Mouse (Mus musculus) skeletal muscle tissue, adult 2 months (tissue): ENCODE results near the gene Rpp25.

Source experiments
- DNase-seq: peaks from one replicate; pipeline ENCODE4 v3.0.0-alpha.2; 2012; ENCODE audit warnings: low read depth, low spot score

Rpp25 gene

GRCm38 (mm10) chr9:57503622-57504380 is at the start of gene Rpp25:
Gene Rpp25, plus strand, starts transcription at chr9:57504026.
- no peak for DNase-seq

DNA sequence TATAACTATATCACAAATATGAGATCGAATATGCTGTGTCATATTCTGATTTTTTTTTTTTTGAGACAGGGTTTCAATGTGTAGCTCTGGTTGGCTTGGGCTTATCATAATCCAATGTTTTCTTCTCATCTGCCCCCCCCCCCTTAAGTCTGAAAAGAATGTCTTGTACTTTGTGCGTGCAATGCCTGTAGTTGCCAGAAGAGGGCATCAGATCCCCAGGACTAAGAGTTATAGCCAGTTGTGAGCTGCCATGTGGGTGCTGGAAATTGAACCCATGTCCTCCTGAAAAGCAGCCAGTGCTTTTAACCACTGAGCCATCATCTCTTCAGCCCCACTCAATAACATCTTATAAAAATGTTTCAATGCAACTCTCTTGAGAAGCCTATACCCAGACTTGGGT is 44.1 kb upstream of the Rpp25 start:
- no peak for DNase-seq

DNA sequence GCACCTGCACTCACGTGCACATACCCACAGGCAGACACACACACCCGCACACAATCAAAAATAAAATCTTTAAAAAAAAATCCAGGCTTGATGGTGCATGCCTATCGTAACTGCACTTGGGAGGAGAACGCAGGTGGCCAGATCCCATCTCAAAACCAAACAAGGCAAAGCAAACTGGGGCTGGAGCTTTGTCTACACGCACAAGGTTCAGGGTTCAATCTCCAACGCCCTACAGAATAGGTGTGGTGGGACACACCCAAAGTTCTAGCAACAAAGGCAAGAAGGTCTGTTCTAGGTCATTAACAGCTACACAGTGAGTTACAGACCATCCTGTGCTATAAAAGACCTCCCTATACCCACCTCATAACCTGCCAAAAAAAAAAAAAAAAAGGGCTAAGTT is 41.0 kb upstream of the Rpp25 start:
- no peak for DNase-seq

DNA sequence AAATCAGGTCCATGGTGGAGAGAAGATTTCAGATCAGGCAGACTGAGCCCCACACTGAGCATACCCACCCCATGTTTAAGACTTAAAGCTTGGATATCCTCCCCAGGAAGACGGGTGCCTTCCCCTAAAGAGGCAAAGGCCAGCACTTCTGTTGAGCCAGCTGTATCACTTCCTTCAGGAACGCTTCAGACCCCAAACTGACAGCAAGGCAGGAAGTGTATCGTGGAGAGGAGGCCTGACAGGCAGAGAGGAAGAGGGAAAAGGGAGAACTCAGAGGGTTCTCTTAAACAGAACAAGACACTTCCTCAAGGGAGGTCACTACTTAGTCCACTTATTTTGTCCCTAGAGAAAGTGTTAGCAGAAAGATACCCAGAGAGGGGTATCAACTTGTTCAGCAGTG is 37.7 kb upstream of the Rpp25 start:
- DNase-seq: peak; percentile 18

DNA sequence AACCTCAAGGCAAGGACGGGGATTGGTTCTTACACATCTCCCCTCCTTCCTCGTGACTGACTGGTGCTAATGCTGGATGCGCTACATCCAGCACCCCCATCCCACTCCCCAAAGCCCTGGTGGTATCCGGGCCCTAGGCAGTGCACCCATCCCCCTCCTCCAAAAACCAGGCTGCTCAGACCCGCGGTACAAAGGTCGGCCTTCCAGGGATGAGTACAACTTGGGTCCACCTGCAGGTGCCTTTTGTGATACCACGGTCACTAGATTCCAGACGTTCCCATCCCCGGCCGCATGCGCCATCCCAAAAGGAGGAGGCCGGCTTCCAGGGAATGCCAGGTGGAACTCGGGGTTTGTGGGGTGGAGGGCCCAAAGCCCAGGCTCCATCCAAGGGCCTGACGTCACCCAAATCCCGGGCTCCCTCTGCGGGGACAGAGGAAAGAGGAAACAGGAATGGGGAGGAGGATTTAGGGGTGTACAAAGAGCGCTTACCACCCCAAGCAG is 36.5 kb upstream of the Rpp25 start:
- DNase-seq: no peak

DNA sequence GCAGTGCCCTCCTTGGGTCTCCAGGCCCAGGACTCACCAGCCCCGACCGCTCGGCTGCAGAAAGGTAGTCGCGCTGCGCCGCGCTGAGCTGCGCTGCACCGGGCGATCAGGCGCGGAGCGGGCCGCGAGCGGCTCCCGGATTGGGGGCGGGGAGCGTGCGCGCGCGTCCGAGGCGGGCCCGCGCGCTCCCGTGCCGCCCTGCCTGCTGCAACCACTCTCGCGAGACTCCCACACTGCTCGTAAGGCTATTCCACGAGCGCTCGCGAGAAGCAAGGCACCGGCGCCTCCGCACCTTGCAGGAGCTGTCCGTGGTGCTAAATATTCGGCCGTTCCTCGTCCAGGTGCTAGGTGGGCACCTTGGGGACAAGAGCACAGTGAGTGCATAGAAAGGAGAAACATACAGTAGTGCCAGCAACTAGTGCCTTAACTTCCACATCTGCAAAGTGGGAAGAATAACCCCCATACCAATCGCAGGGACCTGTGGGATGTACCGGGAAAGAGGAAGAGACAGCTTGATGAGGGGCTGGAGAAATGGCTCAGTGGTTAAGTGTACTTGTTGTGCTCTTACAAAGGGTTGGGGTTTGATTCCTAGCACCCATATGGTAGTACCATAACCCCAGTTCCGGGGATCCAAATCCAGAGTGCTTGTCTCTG is 35.8 kb upstream of the Rpp25 start, which contains the start of gene Scamp5:
TSS of gene Scamp5 (minus strand) at position 165 of the 654 bp plus-strand sequence.
- peak; percentile 89 for DNase-seq

DNA sequence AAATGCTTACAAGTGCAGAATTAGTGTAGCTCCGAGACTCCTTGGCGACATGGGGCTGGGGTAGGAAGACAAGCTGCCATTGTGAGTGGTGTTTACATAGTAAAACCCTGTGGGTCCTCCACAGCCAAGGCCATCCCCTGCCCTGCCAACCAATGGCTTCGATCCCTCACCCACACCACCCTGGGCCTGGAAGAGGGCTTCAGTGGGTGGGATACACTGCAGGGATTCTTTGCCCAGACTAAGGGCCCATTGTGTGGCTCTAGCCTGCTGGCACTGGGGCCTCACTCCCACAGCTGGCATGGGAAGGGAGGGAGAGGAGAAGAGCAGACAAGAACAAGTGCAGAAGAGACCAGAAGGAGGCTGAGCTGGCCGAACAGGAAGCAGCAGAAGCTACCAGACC is 34.9 kb upstream of the Rpp25 start:
- no peak for DNase-seq

GRCm38 (mm10) chr9:57485774-57486173 is 18.1 kb upstream of the Rpp25 start:
- DNase-seq: peak; percentile 66

- DNase-seq: no peak
Measured at GRCm38 (mm10) chr9:57487807-57488206, 16.0 kb upstream of the Rpp25 start.

DNA sequence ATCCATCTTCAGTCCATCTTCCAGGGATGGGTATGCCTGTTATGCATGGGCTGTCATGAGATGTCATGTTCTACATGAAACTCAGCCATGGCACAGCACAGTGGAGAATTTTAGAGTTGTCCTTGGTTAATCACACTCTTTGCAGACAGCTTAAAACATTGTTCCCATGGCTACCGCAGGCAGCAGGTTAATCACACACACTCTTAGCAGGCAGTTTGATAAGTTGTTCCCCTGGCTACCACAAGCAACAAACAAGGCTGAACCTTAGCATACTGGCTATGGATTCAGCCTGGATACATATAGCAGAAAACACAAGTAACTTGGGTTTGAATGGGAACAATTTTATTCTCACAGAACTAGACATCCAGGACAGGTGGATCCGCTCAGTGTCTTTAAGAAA is 10.3 kb upstream of the Rpp25 start:
- DNase-seq: no peak

GRCm38 (mm10) chr9:57494970-57495369 is 8.9 kb upstream of the Rpp25 start:
- DNase-seq: no peak

GRCm38 (mm10) chr9:57497236-57497635 is 6.6 kb upstream of the Rpp25 start:
- DNase-seq: no peak

GRCm38 (mm10) chr9:57498536-57498935 is 5.3 kb upstream of the Rpp25 start:
- no peak for DNase-seq

DNA sequence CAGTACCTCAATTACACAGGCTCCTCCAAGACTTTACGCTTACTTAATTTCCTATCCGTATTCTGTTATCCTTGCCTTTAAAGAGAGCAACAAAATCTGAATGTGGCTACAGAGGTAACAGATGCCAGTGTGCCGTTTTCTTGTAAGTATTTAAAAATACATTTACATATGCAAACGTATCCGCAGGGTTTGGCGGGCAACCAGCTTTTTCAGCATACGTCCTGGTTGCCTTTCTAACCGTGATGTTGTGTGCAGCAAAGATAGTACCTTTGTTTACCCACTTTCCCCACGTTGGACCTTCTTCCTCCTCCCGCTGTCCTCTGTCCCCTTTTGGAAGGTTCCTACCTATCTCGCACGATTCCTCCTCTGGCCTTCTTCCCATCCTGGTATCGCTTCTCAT is 2.4 kb upstream of the Rpp25 start:
- DNase-seq: no peak

GRCm38 (mm10) chr9:57501861-57502260 is 2.0 kb upstream of the Rpp25 start:
- no peak for DNase-seq

- no peak for DNase-seq
Measured at GRCm38 (mm10) chr9:57502911-57503621, 760 bp upstream of the Rpp25 start.

DNA sequence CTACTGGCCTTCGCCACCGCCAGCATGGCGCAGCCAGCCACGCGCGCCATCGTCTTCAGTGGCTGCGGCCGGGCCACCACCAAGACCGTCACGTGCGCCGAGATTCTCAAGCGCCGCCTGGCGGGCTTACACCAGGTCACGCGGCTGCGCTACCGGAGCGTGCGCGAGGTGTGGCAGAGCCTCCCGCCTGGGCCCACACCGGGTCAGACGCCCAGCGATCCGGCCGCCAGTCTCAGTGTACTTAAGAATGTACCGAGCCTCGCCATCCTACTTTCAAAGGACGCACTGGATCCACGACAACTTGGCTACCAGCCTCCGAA is 515 bp downstream of the Rpp25 start:
- no peak for DNase-seq

- no peak for DNase-seq
Measured at GRCm38 (mm10) chr9:57504891-57505290, 1.1 kb downstream of the Rpp25 start.

DNA sequence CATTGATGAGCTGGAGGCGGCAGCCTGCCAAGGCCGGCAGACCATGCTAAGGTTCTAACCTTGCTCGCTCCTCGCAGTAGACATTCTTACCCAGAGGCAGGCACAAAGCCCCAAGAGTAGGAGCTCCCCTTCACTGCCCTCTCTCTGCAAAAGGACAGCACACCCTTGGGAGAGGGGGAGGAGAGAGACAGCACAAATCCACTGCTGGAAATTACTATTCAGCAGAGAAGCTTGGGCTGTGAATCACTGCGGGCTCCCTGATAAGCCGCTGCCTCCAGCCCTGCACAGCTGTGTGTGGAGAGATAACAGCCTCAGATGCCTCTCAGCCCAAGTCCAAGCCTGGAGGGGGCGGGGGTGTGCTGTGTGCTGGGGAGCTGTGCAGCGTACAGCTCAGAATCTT is 1.9 kb downstream of the Rpp25 start:
- no peak for DNase-seq

- no peak for DNase-seq
Measured at GRCm38 (mm10) chr9:57510577-57510976, 6.8 kb downstream of the Rpp25 start.

GRCm38 (mm10) chr9:57517113-57517512 is 13.3 kb downstream of the Rpp25 start:
- no peak for DNase-seq

DNA sequence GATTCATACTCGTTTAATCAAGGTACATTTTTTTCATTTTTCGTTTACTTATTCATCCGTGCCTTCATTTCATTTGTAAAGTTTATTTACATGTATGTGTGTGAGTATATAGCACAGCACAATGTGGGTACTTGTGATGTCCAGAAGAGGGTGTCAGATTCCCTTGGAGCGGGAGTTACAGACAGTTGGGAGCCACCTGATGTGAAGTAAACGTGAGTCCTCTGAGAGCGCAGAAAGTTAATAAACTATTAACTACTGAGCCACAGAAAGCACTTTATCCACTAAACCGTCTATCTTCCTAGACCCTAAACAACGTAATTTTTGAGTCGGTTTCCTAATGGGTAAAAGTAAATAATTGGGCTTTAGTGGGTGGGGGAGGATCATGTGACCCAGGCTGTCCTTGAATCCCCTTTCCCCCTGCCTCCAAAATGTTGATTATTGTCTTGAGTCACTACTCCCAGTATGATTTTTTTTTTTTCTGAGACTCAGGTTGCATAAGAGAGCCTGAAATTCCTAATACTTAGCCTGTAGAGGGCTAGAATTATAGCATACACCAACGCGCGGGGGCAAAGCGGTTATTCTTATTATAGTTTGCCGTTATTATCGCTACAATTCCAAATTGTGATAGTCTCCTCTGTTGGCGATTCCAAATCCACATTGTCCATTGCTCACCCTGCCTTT is 16.7 kb downstream of the Rpp25 start:
- DNase-seq: no peak
